Mouse (Mus musculus): ENCODE measurements around the gene Olfr316.
"Not testable (repeated sequence)": the region's sequence is repeated elsewhere in the genome, so short reads cannot be mapped to it uniquely, and the experiment has no call there.

Gene Olfr316

DNA sequence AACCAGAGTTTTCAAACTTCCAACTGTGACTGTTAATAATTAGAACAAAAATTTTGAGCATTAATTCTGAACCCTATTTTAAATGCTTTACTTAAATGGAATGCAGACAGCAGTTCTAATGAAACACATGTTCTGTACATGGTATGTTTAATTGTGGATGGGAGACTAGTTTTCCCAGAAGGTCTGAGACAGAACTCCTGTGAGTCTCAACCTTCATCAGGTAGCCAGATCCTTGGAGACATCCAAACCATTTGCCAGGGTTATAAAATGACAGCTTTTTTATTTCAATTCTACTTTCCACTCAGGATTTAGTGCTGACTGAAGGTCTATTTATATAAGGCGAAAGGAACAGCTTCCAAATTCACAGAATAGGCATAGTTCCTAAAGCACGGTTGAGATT is at the start of gene Olfr316:
TSS of gene Olfr316 (plus strand) at position 301 of the 400 bp plus-strand sequence.
- DNase-seq, result no peak

DNA sequence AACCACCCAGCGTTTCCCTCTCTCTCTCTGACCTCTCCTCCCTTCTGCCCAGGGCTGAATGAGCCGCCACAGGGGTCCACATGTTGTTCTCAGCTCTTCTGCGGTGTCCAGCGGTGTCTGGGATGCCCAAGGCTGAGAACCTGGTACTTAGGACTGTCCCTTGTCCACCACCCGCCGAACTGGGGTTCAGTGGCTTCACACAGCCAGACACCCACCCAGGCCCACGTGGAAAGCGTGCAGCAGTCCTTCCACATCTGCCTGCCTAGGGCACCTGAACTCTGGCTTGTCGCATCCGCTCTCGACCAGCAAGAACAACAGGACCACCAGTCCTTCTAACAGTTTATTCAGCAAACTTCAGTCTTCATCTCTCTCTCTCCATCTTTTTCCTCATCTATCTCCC is 43.4 kb upstream of the Olfr316 start:
- no peak for DNase-seq

DNA sequence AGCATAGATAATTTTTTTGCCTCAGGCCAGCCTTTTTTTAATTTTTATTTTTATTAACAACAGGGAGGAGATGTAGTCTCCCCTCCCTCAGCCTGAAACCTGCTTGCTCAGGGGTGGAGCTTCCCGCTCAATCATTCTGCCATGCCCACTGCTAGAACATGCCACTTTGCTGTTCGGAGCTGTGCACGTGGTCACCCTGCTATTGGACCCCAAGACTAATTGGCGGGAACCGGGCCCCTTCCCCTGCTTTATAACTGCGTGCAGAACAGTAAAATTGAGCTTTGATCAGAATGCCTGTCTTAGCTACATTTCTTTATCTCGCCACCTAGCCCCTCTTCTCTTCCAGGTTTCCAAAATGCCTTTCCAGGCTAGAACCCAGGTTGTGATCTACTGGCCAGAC is 34.8 kb upstream of the Olfr316 start:
- not testable (repeated sequence) for DNase-seq

DNA sequence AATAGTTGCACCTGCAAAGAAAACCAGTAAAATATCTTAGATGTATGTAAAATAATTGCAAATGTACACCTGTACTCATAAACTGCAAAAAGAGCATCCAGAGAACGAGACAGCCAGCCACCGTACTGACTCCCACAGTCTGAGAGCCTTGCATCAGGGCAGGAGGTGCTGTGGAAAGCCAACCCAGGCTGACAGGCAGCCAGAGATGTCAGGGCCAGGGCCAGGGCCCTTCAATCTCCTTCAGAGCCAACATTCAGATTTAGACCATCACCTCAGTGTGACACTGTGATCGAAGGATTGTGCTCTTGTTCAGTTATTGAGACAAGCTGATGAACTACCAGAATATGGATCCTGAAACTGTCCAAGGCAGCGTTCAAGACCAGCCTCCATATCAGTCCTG is 32.8 kb upstream of the Olfr316 start:
- no peak for DNase-seq

DNA sequence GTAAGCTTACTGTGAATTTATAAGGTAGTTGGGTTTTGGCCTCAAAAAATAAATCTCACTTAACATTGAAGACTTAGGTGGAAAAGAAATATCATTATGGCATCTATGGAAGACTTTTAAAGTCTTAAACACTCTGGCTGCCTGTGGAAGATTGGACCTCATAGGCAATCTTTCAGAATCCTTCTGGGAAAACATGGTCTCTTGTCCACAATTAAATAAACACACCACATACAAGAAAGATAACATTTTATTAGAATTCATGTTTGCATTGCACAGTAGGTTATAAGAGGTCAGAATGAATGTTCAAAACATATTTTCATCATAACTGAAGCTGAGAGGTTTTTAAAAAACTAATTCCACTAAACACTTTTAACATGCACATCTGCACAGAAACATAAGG is 28.6 kb upstream of the Olfr316 start, which contains the start of gene Olfr318:
TSS of gene Olfr318 (minus strand) at position 101 of the 400 bp plus-strand sequence.
- DNase-seq, result no peak

DNA sequence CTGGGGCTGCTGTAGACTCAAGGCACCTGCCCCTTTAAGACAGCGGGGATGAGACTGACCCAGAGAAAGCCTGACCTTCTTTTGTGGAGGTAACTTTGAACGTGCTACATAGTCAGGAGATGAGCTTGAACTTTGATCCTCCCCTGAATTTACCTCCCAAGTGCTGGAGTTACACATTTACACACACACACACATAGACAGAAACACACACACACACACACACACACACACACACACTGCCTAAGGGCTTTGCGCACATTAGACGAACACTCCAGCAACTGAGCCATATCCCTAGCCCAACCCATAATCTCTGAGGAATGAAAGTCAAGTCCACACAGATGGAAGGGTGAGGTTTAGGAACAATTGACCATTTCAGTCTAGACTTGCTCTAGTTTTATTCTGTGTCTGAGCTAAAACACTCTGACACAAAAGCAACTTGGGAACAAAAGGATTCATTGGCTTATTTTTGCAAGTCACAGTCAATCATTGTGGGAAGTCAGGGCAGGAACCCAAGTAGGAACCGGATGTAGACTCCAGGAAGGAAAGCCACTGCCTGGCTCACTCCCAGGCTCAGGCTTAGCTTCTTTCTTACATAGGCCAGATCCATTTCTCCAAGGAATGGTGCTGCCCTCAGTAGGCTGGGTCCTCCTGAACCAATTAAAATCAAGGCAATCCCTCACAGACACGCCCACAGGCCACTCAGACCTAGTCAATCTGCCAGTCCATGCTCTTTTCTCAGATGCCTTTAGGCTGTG is 24.5 kb upstream of the Olfr316 start:
- peak; percentile 54 to 69 for DNase-seq

DNA sequence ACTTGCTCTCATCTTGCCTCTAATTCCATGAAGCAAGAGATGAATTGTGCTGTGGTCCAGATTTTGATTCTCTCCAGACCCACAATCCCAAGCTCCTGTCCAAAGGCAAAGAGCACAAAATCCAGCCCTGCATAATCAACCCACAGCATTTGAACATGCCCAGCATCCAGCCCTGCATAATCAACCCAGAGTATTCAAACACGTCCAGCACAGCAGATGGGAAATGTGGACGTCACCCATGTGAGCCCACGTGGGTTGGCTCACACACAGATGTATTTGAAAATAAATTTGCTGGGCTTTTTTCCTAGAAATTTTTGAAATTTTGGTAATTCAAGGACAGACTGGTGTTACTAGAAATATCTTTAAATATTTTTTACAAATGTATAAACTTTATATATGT is 19.2 kb upstream of the Olfr316 start:
- DNase-seq, result no peak

DNA sequence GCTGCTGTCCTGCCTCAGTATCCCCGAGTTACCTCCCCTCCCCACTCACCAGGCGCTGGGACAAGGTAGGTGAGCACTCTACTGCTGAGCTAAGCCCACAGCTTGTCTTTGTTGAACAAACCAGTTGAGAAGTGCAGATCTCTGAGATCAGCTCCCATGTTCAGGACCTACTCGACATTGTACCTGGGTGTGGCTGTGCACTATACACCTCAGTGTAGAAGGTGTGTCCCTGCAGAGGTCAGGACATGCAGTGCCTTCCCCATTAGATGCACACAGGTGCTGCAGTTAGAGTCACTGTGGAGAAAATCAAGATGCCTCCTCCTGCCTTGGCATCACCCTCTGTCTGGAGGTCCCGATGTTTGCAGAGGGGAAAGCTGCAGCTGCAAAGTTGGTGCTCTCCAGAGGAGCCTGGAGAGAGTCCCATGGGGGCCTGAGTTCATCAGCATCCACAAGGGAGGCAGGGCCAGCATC is 13.7 kb upstream of the Olfr316 start, which contains the start of gene Olfr317:
TSS of gene Olfr317 (minus strand) at position 421 of the 471 bp plus-strand sequence.
- no peak for DNase-seq

DNA sequence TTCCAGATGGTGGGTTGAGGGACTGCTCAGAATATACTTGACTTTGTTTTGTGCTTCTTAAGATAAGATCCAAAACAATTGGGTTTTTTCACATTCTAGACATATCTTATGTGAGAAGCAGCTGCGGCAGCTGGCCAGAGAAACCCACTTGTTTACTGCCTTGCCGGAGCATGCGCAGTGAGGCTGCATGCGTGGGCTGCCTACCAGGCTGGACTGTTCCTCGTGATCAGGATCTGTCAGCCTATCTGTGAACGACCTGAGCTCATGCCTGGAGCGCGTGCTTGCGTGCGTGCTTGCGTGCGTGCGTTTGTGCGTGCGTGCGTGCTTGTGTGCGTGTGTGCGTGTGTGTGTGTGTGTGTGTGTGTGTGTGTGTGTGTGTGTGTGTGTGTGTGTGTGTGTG is 1.4 kb upstream of the Olfr316 start:
- DNase-seq, result not testable (repeated sequence)

DNA sequence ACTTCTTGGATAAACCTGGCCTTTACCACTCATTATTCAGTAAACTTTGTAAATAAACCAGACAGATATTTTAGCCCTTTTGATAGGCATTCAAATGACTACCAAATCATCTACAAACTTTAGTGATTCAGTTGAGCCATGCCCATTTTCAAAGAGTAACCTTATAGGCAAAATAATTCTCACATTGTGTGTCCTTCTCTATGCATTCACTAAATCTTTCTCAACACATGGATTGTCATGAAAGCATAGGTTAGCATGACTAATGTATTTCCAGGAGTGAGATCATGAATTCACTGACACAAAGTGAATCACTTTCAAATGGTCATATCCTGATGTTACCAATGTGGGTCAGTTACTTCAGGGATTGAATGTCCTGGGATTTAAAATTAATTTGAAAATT is 20.4 kb downstream of the Olfr316 start, which contains the start of gene Olfr315:
TSS of gene Olfr315 (plus strand) at position 301 of the 400 bp plus-strand sequence.
- no peak for DNase-seq

DNA sequence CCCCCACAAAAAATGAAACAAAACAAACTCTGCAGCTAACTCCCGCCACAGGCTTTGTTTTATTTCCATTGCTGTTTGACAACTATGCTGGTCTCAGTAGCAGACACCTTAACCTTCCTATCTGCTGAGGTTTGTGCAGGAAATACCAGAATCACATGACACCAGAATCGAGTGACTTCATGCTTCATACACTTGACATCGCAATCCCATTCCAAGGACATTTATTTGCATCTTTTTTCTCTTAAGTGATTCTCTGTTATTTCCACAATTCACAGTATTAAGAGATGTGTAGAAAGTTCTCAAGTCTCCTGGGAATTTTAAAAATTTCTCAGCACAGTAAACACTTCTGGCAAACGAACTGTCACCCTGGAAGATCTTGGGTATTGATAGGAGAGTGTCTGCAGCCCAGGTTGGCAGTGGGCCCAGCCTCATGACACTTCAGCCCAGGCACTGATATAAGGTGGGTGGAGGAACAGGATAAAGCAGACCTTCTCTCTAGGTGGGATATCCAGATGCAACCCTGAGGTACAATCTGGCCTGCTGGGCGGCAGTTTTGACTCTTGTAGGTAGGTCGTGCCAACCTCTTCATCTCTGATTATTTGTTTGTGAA is 30.1 kb downstream of the Olfr316 start, which contains the start of gene Olfr314:
TSS of gene Olfr314 (plus strand) at position 473 of the 610 bp plus-strand sequence.
- DNase-seq, result no peak

DNA sequence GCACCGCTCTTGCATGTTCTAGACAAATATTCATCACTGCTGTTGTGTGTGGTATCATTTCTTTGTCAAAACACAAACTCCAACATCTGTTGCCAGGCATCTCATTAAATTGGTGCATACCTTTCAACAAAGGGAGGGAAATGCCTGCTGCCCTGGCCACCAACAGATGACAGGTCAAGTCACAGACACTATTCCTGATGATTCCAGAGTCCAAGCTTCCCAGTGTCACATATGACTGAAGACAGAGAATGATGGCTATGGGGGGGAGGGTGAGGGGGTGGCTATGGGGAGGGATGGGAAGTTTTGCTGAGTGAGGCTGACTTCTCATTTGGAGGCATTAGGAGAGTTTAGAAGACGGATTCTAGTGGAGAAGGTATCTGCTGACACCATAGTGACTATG is 31.6 kb downstream of the Olfr316 start:
- DNase-seq, result no peak

DNA sequence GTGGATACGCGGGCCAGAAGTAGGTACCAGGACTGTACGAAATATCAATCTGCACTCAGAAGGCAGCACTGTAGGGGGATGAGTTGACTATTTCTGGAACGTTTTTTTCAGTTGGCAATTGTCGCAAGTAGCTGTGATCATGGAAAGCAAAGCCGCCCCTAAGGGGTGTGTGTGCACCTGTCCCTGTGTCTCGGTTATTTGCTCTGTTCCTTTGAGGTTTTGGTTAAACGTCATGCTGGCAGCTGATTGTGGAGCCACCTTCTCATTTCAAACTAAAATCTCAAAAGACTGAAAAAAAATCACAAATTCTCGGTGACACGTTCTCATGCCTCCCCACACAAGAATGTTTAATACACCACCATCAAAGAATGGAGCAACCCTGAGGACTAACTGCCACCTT is 35.1 kb downstream of the Olfr316 start:
- DNase-seq, result no peak

DNA sequence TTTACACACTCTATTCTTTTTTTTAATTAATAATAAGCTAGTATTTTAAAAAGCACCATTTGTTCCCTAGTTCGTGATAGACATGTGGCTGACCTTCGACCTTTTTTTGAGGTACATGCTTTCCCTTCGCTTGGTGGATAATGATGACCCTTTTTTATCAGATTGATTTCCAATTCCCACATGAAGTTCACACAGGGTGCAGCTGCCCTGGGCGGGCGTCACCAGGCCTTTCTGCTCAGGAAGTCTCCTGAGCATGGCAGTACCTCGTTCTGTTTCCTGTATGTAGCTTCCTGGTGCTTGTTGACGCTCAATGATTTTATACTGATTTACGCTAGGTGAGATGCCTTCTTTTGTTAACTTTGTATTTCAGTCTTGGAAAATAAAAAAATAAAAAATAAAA is 35.8 kb downstream of the Olfr316 start:
- DNase-seq, result no peak

DNA sequence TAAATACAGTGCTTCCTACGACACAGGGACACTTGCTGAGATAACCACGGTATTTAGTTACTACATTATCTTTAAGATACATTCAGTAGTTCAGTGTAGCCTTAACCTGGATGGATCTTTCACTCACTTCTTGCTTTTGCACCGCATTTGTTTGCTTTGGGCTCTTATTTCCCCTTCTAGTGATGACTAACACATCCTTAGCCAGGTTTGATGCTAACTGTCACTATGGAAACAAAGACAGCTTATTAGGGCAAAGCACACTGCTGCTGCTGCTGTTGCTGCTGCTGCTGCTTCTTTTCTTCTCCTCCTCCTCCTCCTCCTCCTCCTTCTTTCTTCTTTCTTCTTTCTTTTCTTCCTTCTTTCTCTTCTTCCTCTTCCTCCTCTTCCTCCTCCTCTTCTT is 37.0 kb downstream of the Olfr316 start:
- no peak for DNase-seq

DNA sequence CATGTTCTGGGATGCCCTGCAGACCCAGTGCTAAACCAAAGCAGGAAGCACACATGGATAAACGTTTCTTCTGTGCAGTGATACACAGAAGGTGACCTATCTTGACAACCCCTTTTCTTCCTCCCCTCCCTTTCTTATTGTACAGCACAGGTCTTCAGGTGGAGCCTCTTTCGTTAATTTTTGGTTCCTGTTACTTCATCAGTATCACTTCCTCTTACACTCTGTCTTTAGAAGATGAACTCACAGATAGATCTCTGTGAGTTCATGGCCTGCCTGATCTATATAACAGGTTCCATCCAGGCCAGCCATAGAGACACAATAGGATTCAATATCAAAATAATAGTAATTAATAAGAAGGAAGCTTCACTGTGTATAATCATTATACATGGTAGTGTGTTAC is 37.5 kb downstream of the Olfr316 start:
- DNase-seq, result no peak

DNA sequence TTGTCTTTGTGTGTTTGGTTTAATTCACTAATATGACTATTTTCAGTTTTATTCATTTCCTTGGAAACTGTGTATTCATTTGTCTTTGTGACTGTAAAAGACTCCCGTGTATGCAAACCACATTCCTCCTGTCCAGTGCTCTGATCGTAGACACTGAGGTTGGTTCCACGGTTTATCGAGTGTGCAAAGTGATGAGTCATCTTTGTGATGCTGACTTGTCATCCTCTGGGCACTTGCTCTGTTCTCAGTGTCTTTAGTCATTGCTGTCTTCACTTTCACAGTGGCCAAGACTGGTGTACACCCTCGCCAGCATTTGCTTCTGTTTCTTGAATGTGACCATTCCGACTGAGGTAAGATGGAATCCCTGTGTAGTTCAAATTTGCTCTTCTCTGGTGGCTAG is 38.1 kb downstream of the Olfr316 start:
- DNase-seq, result no peak

DNA sequence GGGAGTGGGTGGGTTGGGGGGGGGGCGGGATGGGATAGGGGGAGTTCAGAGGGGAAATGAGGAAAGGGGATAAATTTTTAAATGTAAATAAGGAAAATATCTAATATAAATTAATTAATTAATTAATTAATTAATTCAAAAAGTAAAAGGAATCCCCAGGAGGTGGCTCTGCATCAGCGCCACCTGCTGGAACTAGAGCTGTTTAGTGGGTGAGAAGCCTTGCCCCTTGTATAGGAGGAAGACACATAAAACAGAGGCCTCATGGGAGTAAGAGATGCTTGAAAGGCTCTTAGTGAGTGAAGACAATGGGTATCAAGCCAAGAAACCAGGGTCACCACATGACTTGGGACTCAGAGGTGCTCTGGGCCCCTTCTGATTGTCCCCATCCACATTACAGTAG is 43.3 kb downstream of the Olfr316 start:
- DNase-seq, result no peak

DNA sequence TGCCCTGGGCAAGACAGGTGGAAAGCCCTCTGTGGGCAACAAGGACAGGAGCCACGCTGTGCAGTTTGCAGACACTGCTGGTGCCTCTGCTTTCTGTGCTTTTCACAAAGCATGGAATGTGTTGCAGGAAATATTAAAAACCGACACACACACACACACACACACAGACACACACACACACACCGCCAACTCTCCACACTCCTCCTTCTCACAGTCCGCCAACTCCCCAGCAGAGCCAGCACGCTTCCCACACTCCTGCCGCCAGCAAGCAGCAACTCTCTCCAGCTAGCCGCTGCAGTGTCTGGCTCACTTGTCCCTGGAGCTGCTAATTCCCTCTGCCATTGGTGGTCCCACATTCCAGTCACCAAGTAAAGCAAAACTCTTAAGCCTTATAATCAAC is 44.3 kb downstream of the Olfr316 start:
- DNase-seq, result no peak

DNA sequence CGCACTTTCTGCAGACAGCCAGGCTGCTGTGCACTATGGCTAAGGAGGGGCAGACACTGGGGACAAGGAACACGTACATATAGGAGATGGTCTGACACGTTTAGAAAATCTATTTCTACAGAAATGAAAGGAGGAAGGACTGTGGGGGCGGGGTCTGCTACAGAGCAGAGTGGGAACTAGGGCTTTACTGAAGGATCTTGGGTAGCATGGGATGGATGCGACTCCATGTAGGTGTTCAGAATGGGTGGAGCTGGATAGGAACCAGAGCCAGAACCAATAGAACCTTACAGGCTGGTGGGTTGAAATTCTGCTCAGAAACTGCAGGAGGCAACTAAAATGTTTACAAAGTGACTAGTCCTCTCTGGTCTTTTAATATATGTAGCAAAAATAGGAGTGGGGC is 47.2 kb downstream of the Olfr316 start:
- no peak for DNase-seq

DNA sequence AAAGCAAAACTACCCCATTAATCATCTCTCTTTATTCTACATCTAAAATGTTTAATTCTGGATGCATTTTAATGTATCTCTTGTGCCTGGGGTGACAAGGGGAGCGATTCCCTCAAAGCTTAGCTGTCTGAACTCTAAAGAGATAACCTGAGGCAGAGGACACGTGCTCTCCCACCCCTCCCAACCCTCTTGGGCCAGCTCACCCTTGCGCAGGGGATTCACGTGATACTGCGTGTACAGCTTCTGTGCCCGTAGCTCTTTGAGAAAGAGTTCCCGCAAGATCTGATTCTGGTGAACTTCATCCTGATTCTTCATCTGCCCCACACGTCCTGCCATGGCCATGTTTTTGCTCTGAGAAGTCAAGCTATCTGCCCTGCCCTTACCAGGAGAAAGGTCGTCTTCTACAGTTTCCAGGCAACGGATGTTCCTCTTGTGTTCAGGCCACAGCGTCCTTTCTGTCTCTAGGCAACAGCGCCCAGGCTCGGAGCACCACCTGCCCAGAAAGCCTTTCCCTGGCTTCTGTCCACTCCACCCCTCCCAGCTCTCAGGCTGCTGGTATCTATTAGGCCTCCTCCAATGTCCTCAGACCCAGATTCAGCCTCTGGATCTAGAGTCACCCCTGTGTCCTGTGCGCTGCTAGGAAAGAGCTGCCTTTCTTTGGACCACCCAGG is 49.2 kb downstream of the Olfr316 start, which contains the start of gene Fam183b:
TSS of gene Fam183b (minus strand) at position 403 of the 671 bp plus-strand sequence.
- no peak for DNase-seq

DNA sequence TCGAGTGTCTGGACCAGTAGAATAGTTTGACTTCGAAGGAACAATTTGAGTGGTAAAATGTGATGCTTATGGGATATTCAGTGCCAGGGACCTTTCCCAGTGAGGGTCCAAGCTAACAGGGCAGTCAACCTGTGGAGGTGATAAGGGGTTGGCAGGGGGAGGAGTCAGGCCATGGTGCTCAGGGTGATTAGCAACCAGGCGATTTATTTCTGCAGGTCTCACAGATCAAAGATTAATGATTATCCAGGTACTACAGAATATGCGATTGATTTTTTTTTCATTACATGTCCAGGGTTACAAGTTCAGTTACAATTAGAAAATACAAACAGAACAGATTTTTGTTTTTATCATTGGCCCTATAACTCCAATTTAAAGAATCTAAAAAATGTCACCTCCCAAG is 51.3 kb downstream of the Olfr316 start:
- DNase-seq, result no peak

DNA sequence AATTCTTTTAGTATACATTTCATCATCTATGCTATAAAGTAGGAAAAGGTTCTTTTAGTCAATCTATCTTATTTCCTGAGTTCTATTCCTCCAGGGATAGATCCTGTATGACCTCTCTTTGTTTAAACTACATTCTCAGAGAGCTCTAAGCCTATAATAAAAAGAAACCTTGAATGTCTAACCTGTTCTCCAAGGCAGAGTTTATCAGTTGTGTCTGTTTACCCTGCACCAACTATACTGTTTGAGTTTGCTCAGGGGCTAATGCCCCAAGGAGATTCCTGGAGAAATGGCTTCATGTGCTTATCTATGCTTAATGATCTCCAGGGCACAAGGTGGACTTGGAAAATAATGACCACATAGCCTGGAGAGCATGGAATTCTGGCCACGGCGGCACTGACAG is 51.9 kb downstream of the Olfr316 start:
- DNase-seq, result no peak
